Mouse (Mus musculus) embryo, embryonic 11 days (tissue): ENCODE results near the gene Gm9732.
"Not testable (repeated sequence)": the region's sequence is repeated elsewhere in the genome, so short reads cannot be mapped to it uniquely, and the experiment has no call there.

Experiments
- DNase-seq: peaks from one replicate; pipeline ENCODE4 v3.0.0-alpha.2; 2015

Gene Gm9732

DNA sequence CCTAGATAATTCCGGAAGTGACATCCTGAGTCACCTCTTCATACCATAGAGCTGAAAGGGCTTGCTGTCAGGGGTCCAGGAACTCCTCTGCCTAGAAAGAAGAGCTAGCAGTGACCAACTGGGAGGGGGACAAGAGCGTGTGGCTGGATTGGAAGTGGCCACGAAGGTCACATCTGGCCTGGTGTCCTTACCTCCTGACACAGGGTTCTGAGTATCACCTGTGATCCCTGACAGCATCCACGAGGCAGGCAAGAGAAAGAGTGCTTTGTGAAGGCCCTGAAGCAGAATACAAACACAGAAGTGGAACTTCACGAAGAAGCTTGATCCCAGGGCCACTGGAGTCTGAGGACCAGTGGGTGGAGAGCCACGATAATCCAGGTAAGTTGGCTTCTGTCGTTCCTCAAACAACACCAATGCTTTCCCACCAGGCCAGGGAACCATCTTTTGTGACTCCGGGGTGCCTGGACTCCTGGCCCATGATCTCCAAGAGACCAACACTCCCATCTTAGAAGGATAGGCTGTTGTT, at the start of gene Gm9732:
Gene Gm9732 (plus strand): TSS at position 51 of the 526 bp plus-strand sequence.
- DNase-seq, result not testable (repeated sequence)

GRCm38 (mm10) chr14:43235204-43235603, 39.6 kb upstream of the Gm9732 start, which contains the start of gene Gm8122:
Gene Gm8122 (minus strand): TSS chr14:43235304.
- DNase-seq, result not testable (repeated sequence)

DNA sequence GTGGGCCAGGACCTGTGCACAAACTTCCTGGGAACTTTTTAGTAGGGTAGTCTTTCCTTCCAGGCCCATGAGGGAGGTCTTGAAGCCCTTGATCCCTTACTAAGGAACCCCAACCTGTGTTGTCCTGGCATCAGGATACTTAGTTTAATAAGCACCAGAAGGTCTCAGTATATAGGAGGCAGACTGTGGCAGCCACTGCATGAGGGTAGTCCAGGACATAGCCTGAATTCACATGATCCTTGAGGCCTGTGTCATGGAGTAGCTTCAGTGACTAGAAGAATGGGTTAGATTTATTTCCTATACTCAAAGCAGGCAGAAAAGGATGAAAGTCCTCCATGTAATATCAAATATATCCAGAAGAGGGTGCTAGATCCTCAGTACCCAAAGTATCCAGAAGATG, 37.1 kb upstream of the Gm9732 start:
- not testable (repeated sequence) for DNase-seq

DNA sequence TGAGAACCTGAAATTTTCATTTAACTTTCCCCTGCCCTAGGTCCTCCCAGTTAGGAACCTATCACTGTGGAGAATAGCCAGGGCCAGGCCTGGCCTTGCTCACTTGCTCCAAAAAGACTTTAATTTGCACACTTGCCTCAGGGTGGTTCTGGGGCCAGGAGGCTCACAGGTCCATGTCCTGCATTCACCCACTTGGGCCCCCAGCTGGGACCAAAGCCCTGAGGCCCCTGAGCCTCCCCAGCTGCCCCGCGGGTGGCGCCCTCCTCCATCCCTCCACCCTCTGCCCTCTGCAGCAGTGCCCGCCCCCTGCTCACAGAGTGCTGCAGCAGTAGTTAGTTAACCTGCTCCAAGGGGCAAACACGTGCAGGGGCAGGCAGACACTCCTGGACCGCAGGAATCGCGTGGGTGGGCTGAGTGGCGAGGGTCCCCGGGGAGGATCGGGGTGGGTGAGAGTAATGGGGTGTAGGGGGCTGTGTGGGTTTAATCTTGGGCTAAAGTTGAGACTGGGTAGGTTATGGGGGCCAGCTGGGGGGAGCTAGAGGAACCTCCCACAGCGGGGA, 25.1 kb upstream of the Gm9732 start:
- DNase-seq, result not testable (repeated sequence)

DNA sequence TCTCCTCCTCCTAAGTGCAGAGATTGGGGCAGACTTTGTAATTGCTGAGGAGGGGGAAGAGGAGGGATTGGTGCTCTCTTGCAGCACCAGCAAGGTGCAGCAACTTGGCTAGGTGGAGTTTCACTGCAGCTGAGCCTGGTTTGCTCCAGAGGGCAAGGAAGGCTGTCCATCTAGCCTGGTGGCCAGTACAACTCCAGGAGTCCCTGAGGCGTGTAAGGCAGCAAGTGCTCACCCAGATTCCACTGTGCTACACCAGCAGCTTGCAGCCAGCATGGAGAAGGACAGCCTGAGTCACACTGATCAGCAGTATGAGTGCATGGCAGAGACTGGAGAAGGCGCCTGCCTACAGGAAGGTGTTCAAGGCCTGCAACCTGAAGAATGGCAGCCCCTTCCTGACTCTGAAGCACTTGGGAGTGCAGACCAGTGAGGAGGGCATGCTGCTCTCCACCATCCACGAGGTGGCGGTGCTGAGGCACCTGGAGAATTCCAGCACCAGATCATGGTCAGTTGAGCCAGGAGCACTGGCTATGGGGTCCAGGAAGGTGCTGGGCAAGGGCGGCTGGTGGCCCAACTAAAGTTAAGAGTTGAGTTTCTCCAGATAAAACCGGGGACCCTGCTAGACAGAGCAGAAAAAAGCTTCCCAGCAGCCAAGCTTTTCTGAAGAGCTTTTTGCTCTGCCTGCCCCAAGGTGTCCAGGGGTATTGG, 24.1 kb upstream of the Gm9732 start:
- not testable (repeated sequence) for DNase-seq

GRCm38 (mm10) chr14:43256511-43256910, 18.3 kb upstream of the Gm9732 start:
- DNase-seq, result not testable (repeated sequence)

GRCm38 (mm10) chr14:43258349-43258748, 16.5 kb upstream of the Gm9732 start, which contains the start of gene Gm8126:
Gene Gm8126 (plus strand): TSS chr14:43258649.
- not testable (repeated sequence) for DNase-seq

DNA sequence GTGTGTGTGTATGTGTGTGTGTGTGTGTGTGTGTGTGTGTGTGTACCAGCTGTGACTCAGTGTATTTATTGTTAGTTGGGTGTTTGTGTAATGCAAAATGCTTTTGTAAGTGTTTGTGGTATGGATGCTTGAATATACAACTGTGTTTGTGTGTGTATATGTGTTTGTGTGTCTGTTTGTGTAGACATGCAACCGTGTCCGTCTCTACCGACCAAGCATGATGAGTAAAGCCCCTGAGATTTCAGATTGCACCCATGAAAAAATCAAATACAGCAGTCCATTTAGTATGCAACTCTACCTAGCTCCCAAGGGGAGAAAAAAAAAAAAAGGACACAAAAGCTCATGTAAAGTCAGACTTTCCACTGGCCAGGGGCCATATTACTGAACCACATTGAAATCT, 11.4 kb upstream of the Gm9732 start:
- DNase-seq, result not testable (repeated sequence)

DNA sequence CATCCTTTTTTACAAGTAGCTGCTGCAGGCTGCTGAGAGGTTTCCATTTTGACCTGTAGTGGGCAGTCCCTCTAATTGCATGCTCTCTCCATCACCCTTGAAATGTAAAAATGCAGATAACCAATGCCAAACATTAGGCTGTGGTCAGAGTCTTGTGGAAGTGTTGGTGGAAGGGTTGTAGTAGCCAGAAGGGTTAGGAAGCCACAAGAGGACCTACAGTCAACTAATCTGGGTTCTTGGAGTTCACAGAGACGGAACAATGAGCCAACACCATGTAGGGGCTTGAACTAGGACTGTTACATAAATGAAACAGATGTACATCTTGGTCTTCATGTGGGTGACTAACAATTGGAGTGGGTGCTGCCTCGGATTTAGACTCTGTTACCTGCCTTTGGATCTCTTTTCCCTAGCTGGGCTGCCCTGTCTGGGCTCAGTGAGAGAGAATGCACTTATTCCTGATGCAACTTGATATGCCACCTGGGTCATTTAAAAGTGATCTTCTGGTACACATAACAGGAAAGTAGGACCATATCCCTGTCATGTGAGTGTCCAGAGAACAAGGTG, 6.2 kb upstream of the Gm9732 start:
- DNase-seq, result not testable (repeated sequence)

GRCm38 (mm10) chr14:43269211-43269610, 5.6 kb upstream of the Gm9732 start:
- DNase-seq, result not testable (repeated sequence)

DNA sequence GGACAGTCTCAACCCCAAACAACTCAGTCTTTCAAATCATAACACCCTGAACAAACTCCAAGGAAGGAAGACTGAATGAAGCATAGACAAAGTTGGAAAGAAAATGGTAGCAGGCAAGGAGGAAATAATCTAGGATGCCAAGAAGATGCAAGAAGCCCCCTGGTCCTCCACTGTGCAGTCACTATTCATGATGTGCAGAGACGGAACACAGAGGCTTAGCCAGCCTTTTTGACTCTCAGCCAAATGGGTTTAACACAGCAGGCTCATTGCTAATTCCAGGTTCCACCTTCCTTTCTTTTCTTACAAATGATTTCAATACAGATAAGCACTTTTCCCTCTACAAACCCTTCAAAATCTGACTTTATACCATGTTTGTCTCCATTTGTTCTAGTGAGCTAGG, 1.7 kb upstream of the Gm9732 start:
- not testable (repeated sequence) for DNase-seq

- not testable (repeated sequence) for DNase-seq
These were observed 916 bp downstream of the Gm9732 start for GRCm38 (mm10) chr14:43275752-43276151.

- not testable (repeated sequence) for DNase-seq
These were observed 2.6 kb downstream of the Gm9732 start for GRCm38 (mm10) chr14:43277468-43277867.

DNA sequence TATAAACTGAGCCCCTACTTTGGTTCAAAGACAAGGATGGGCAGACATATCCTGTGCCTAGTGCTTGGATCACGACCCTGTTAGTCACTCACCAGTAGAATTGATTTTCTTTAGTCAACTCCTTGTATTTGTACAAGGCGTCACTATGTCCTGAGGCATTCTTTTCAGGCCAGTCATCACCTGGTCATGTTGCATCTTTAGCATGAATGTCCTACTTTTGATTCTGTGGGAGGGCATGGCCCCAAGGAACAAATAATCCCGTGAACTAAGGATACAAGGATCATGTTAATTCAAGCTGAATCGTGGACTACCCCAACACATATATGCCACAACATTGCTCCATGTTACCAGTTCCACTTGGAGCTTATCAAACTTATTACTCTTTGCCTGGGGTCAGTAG, 3.3 kb downstream of the Gm9732 start:
- not testable (repeated sequence) for DNase-seq

GRCm38 (mm10) chr14:43278681-43279080, 3.8 kb downstream of the Gm9732 start:
- not testable (repeated sequence) for DNase-seq

- DNase-seq, result not testable (repeated sequence)
These were observed 18.7 kb downstream of the Gm9732 start, which contains the start of gene Gm8127 for GRCm38 (mm10) chr14:43293503-43293902. Gene Gm8127 (minus strand): TSS chr14:43293832.

GRCm38 (mm10) chr14:43319516-43319915, 44.7 kb downstream of the Gm9732 start:
- DNase-seq, result not testable (repeated sequence)

DNA sequence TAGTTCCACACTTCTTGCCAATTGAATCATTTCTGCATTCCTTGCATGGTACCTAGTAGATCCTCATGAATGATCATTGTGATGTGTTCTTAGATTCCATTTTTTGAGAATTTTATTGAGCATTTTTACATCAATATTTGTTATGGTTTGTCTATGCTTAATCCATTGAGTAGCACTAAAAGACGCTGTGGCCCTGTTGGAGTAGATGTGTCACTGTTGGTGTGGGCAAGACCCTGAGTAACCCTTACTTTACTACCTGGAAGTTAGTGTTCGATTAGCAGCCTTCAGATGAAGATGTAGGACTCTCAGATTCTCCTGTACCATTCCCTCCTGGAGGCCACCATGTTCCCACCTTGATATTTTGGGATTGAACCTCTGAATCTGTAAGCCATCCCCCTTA, 53.8 kb downstream of the Gm9732 start:
- DNase-seq, result not testable (repeated sequence)

DNA sequence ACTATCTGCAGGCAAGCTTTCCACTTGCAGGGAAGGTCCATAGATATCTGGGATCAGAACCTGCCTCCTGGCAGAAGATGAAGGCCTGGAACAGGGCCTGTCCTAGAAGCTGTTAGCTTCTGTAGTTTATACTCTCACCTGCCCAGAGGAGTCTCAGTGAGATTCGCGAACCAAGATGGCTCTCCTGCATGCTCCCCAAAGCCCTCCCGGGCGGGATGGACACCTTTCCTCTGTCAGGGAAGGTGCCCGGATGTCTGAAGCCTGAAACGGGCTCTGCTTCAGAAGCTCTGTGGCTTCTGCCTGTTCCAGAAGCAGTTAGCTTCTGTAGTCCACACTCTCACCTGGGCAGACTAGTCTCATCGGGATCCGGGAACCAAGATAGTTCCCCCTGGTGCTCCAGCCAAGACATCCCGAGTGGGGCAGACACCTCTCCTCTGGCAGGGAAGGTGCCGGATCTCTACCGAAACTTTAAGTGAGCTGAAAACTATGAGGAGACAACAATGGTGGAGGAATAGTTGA, 56.6 kb downstream of the Gm9732 start:
- DNase-seq, result not testable (repeated sequence)

GRCm38 (mm10) chr14:43337646-43338045, 62.8 kb downstream of the Gm9732 start:
- not testable (repeated sequence) for DNase-seq

- not testable (repeated sequence) for DNase-seq
These were observed 72.9 kb downstream of the Gm9732 start, which contains the start of gene 1700001F09Rik for GRCm38 (mm10) chr14:43347711-43348110. Gene 1700001F09Rik (minus strand): TSS chr14:43347811.

- not testable (repeated sequence) for DNase-seq
These were observed 78.1 kb downstream of the Gm9732 start for GRCm38 (mm10) chr14:43352944-43353343.
